In genomic region chr17:12791420-12791819, GRCm38 (mm10) we compare ENCODE assay signal across 8 mouse cellular contexts. TPM values are rescaled to one million over a fixed set of nuclear protein-coding genes. Genes with fewer than 3 reads are reported as not detected.
A peak's percentile ranks its signal among the peaks of the same experiment; 100 is the strongest.
DNase-seq lines count a peak whose midpoint lies in the region; ATAC-seq and TF ChIP-seq lines count a peak whose summit lies in the region.

No protein-coding gene starts in this region.

- no peak overlapping the region for H3K9ac ChIP-seq in hindbrain, embryonic 11.5 days (ENCODE audit: low read depth, low read length)
- H3K9ac ChIP-seq in hindbrain, postnatal 0 days (replicated peaks; ENCODE audit: low read length) = no peak overlapping the region
- no peak overlapping the region for H3K9ac ChIP-seq in lung, embryonic 15.5 days

- ATAC-seq in hindbrain, embryonic 11.5 days (ENCODE audit: low FRiP score) = no peak
- no peak for ATAC-seq in hindbrain, postnatal 0 days
- ATAC-seq in lung, embryonic 15.5 days (ENCODE audit: borderline replicate concordance, extremely low read depth, low FRiP score, low TSS enrichment) = no peak
- ATAC-seq in frontal cortex, adult (ENCODE audit: low TSS enrichment) = no peak

- H3K27ac ChIP-seq in hindbrain, embryonic 10.5 days = peak overlapping the region; percentile 71
- no peak overlapping the region for H3K27ac ChIP-seq in hindbrain, embryonic 11.5 days (ENCODE audit: low read depth, low read length)
- peak overlapping the region; percentile 64; the same call in 1 of the 2 replicates for H3K27ac ChIP-seq in hindbrain, postnatal 0 days
- peak overlapping the region; percentile 97 for H3K27ac ChIP-seq in lung, embryonic 15.5 days

- no peaks in the 10 kb centered on the region for H3K27me3 ChIP-seq in hindbrain, embryonic 10.5 days (ENCODE audit: insufficient read depth, poor library complexity, severe bottlenecking)
- H3K27me3 ChIP-seq in hindbrain, embryonic 11.5 days (ENCODE audit: control insufficient read depth, insufficient read depth, low read length) = no peaks in the 10 kb centered on the region
- H3K27me3 ChIP-seq in hindbrain, postnatal 0 days (ENCODE audit: insufficient read depth, low read length) = no peaks in the 10 kb centered on the region
- H3K27me3 ChIP-seq in lung, embryonic 15.5 days = no peaks in the 10 kb centered on the region

- H3K4me3 ChIP-seq in hindbrain, embryonic 10.5 days = no peak overlapping the region
- H3K4me3 ChIP-seq in hindbrain, embryonic 11.5 days (ENCODE audit: low read depth, low read length) = no peak overlapping the region
- H3K4me3 ChIP-seq in hindbrain, postnatal 0 days (ENCODE audit: low read length) = no peak overlapping the region
- H3K4me3 ChIP-seq in lung, embryonic 15.5 days = no peak overlapping the region

- no peak for DNase-seq in hindbrain, embryonic 10.5 days (ENCODE audit: low spot score)
- no peak for DNase-seq in hindbrain, embryonic 11.5 days (ENCODE audit: low spot score)
- DNase-seq in gastrocnemius, adult 18-20 months (ENCODE audit: low spot score) = peak; percentile 81
- DNase-seq in hindbrain, postnatal 0 days (ENCODE audit: low spot score) = no peak
- DNase-seq in left cerebral cortex, adult 9 months (ENCODE audit: low spot score in 2 of 2) = no peak
- no peak for DNase-seq in adrenal gland, postnatal 10 days

- peaks cover 5% of the 10 kb centered on the region; the same call in 1 of the 2 replicates for H3K36me3 ChIP-seq in hindbrain, embryonic 10.5 days
- no peaks in the 10 kb centered on the region for H3K36me3 ChIP-seq in hindbrain, embryonic 11.5 days (ENCODE audit: control insufficient read depth, insufficient read depth, low read length)
- H3K36me3 ChIP-seq in hindbrain, postnatal 0 days (ENCODE audit: insufficient read depth, low read length) = no peaks in the 10 kb centered on the region
- peaks cover 13% of the 10 kb centered on the region; the same call in 1 of the 2 replicates for H3K36me3 ChIP-seq in lung, embryonic 15.5 days

- 68% methylated on average over 4 of the region's 4 CpGs for WGBS in hindbrain, embryonic 10.5 days
- WGBS in hindbrain, embryonic 11.5 days = 70% methylated on average over 4 of the region's 4 CpGs
- WGBS in hindbrain, postnatal 0 days = 59% methylated on average over 4 of the region's 4 CpGs
- 19% methylated on average over 4 of the region's 4 CpGs for WGBS in lung, embryonic 15.5 days

- 0 out of 2 replicates have a peak, but pooled peaks cover 10% of the 10 kb centered on the region for H3K9me3 ChIP-seq in hindbrain, embryonic 10.5 days
- H3K9me3 ChIP-seq in hindbrain, embryonic 11.5 days (ENCODE audit: control insufficient read depth, low read length) = no peaks in the 10 kb centered on the region
- no peaks in the 10 kb centered on the region for H3K9me3 ChIP-seq in hindbrain, postnatal 0 days (ENCODE audit: low read length)
- no peaks in the 10 kb centered on the region for H3K9me3 ChIP-seq in lung, embryonic 15.5 days

- no peak for TF ChIP-seq CTCF in hindbrain, postnatal 0 days (IDR thresholded peaks at IDR 0.05; ENCODE audit: low read depth)

- H3K4me2 ChIP-seq in hindbrain, embryonic 11.5 days (replicated peaks; ENCODE audit: low read depth, low read length) = no peak overlapping the region
- no peak overlapping the region for H3K4me2 ChIP-seq in hindbrain, postnatal 0 days (ENCODE audit: low read depth, low read length)
- H3K4me2 ChIP-seq in lung, embryonic 15.5 days = no peak overlapping the region

- H3K4me1 ChIP-seq in hindbrain, embryonic 10.5 days (replicated peaks) = peaks cover 39% of the 10 kb centered on the region
- no peaks in the 10 kb centered on the region for H3K4me1 ChIP-seq in hindbrain, embryonic 11.5 days (replicated peaks; ENCODE audit: control insufficient read depth, insufficient read depth, low read length)
- peaks cover 10% of the 10 kb centered on the region for H3K4me1 ChIP-seq in hindbrain, postnatal 0 days (ENCODE audit: insufficient read depth, low read length)
- H3K4me1 ChIP-seq in lung, embryonic 15.5 days = peaks cover 66% of the 10 kb centered on the region

RNA-seq across cellular contexts. Expression of gene Igf2r, which starts 22.0 kb away (rescaled TPM):
- 17.3 and 20.8 TPM in 2 replicates for polyA plus RNA-seq in hindbrain, embryonic 10.5 days (2016; fragmentation: Nextera tagmentation; extraction: Ambion mirVana)
- 16.9 and 18.7 TPM in 2 replicates for polyA plus RNA-seq in hindbrain, embryonic 11.5 days (2014; fragmentation: Nextera tagmentation; extraction: Ambion mirVana)
- total RNA-seq in gastrocnemius, adult 18-20 months (2021) = 10 to 100 TPM; 42.4 to 43.3 TPM
- 30.7 and 30.9 TPM in 2 replicates for total RNA-seq in hindbrain, postnatal 0 days (2014; rRNA removed)
- polyA plus RNA-seq in hindbrain, postnatal 0 days (2015; fragmentation: Nextera tagmentation; extraction: Ambion mirVana) = 4.2 and 4.7 TPM in 2 replicates
- 58.4 and 62.5 TPM in 2 replicates for polyA plus RNA-seq in lung, embryonic 15.5 days (2015; fragmentation: Nextera tagmentation; extraction: Ambion mirVana)
- 10 to 100 TPM; 60.7 to 77.0 TPM for total RNA-seq in adrenal gland, postnatal 10 days (2021)
